Mouse (Mus musculus) forebrain, postnatal 0 days (tissue): ENCODE results near the gene Ncor1. TPM values are rescaled to one million over a fixed set of nuclear protein-coding genes. Genes with fewer than 3 reads are reported as not detected.

Experiments
- ATAC-seq: fragments of 200-750 bp; cut with Nextera tagmentation; 2 replicates; pipeline ENCODE4 v1.8.0; 2017; ENCODE audit warnings: mild to moderate bottlenecking, moderate library complexity
- DNase-seq: peaks from one replicate; pipeline ENCODE4 v3.0.0-alpha.2; 2015
- H3K27ac ChIP-seq: fragments of 300-500 bp; sonication (generic); 2 replicates; pipeline ENCODE4 v1.5.1; 2014; ENCODE audit warnings: low read depth, mild to moderate bottlenecking, antibody characterized with exemption, low read length, moderate library complexity, mixed read lengths
- H3K27me3 ChIP-seq: fragments of 300-500 bp; sonication (generic); 2 replicates; pipeline ENCODE4 v1.6.1; 2014; ENCODE audit warnings: mild to moderate bottlenecking, low read length, mixed read lengths; ENCODE audit not compliant: insufficient read depth
- H3K36me3 ChIP-seq: fragments of 300-500 bp; sonication (generic); 2 replicates; pipeline ENCODE4 v1.6.1; 2014; ENCODE audit warnings: mild to moderate bottlenecking, moderate library complexity; ENCODE audit not compliant: insufficient read depth
- H3K4me1 ChIP-seq: fragments of 300-500 bp; sonication (generic); 2 replicates; pipeline ENCODE4 v1.6.1; 2014; ENCODE audit warnings: antibody characterized with exemption; ENCODE audit not compliant: insufficient read depth
- H3K4me2 ChIP-seq: fragments of 300-500 bp; sonication (generic); 2 replicates; pipeline ENCODE4 v1.6.1; 2014; ENCODE audit warnings: low read depth, mild to moderate bottlenecking, moderate library complexity
- H3K4me3 ChIP-seq: fragments of 300-500 bp; sonication (generic); 2 replicates; pipeline ENCODE4 v1.5.1; 2014; ENCODE audit warnings: low read depth, low read length, mixed read lengths
- H3K9ac ChIP-seq: fragments of 300-500 bp; sonication (generic); 2 replicates; pipeline ENCODE4 v1.6.1; 2014; ENCODE audit warnings: mild to moderate bottlenecking
- H3K9me3 ChIP-seq: fragments of 300-500 bp; sonication (generic); 2 replicates; pipeline ENCODE4 v1.6.1; 2016; ENCODE audit warnings: low read length
- CTCF ChIP-seq: sonication (generic); IDR thresholded peaks from 2 replicates; pipeline ENCODE4 v1.5.1; 2016; ENCODE audit warnings: antibody characterized with exemption, control low read depth, low read depth
- WGBS: fragments of 180-500 bp; shearing (Covaris S2); extraction: QIAGEN DNeasy Blood & Tissue Kit; methylation state at CpG from one replicate; pipeline ENCODE4 v1.1.7; 2014; 5-methylcytosine and 5-hydroxymethylcytosine counted together
- polyA plus RNA-seq: library from polyadenylated mRNA; unstranded; fragments of >200 nt; fragmentation: Nextera tagmentation; extraction: Ambion mirVana; gene quantifications from 2 replicates; pipeline ENCODE4 v1.2.1, GENCODE M21; 2015
- total RNA-seq: library from RNA; depleted of rRNA; stranded (reverse); fragments of >200 nt; gene quantifications from 2 replicates; pipeline ENCODE4 v1.2.3, GENCODE M21; 2014

The Ncor1 gene
- total and polyA plus RNA-seq, 2 experiments from 2014 or later = 122 to 153 TPM

GRCm38 (mm10) chr11:62369924-62370323 lies 88.4 kb downstream of the Ncor1 start:
- TF ChIP-seq CTCF = no peak
- H3K27ac ChIP-seq = no peak overlapping the region
- no peak for ATAC-seq
- no peaks in the 10 kb centered on the region for H3K27me3 ChIP-seq
- no peak overlapping the region for H3K4me3 ChIP-seq
- no peak overlapping the region for H3K4me2 ChIP-seq
- no peak overlapping the region for H3K9ac ChIP-seq
- H3K36me3 ChIP-seq = peaks cover 45% of the 10 kb centered on the region
- no peaks in the 10 kb centered on the region for H3K4me1 ChIP-seq
- no peak for DNase-seq
- no peaks in the 10 kb centered on the region for H3K9me3 ChIP-seq

DNA sequence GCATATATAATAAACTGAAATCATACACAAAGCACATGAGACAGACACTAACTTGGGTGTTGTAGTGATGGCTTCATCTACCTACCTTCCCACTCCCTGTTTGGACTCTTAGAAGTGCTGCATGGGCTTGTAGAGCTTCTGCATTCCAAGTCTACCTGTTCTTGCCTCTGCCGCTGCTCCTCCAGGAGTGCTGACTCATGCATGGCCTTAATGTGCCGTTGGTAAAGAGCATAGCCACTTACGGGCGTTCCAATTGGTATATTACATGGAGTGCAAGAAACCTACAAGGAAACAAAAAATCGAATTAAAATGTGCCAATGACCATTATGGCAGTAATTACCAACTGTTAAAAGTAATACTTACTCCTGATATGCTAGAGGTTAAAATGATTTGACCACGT lies 91.5 kb downstream of the Ncor1 start:
- TF ChIP-seq CTCF = no peak
- Histone ChIP-seq H3K9me3 (no peaks in the 10 kb centered on the region), H3K27ac (no peak overlapping the region), H3K36me3 (peaks cover 28% of the 10 kb centered on the region), H3K4me2 (no peak overlapping the region), H3K27me3 (no peaks in the 10 kb centered on the region), H3K4me1 (no peaks in the 10 kb centered on the region), H3K4me3 (no peak overlapping the region), H3K9ac (no peak overlapping the region)
- DNase-seq (no peak), ATAC-seq (no peak)
- WGBS = 89% methylated on average over 6 of the region's 6 CpGs

DNA sequence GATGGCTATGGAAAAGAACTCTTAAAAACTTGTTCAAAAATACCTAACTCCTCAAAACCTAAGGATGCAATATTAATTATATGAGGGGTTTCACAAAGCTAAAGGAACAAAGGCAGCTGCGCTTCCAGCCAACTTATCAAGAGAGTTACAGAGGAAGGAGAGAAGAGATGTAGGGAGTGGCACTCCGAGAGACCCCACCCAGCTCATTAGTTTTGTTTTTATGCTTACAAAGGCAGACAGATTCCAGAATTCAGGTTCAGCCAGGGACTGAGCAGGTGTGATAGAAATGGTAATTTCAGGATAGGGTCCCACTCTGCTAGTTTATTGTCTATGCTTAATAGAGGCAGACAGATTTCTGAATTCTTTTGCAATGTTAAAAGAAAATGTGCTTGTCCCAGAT lies 103.1 kb downstream of the Ncor1 start:
- DNase-seq = no peak
- Histone ChIP-seq H3K4me3 (no peak overlapping the region), H3K9ac (no peak overlapping the region), H3K4me2 (no peak overlapping the region), H3K4me1 (no peaks in the 10 kb centered on the region), H3K9me3 (no peaks in the 10 kb centered on the region), H3K36me3 (peaks cover 49% of the 10 kb centered on the region), H3K27ac (no peak overlapping the region), H3K27me3 (no peaks in the 10 kb centered on the region)
- no peak for ATAC-seq
- WGBS = 89% methylated on average over 2 of the region's 2 CpGs
- TF ChIP-seq CTCF = no peak

GRCm38 (mm10) chr11:62351948-62352347 lies 106.4 kb downstream of the Ncor1 start:
- Histone ChIP-seq H3K9me3 (no peaks in the 10 kb centered on the region), H3K4me2 (no peak overlapping the region), H3K27ac (no peak overlapping the region), H3K4me3 (no peak overlapping the region), H3K27me3 (no peaks in the 10 kb centered on the region), H3K36me3 (peaks cover 64% of the 10 kb centered on the region), H3K4me1 (no peaks in the 10 kb centered on the region), H3K9ac (no peak overlapping the region)
- no peak for TF ChIP-seq CTCF
- no peak for ATAC-seq
- 88% methylated on average over 4 of the region's 4 CpGs for WGBS
- no peak for DNase-seq

DNA sequence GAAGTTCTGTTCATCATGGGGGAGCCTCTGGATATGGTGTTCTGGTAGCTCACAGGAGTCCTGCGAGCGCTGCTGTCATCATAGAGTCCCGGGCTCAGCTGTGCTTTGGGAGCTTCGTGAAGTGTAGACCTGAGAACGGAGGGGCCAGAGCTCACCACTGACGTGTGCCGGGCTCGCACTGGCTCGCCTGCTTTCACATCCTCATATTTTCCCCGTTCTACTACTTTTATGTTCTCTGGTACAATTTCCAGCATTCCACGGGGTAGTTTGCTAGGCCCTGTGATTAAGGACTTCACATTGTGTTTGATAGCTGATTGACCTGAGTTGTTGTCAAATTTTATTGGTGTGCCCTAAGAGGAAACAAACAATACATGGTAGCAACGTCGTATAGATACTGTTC lies 115.3 kb downstream of the Ncor1 start:
- Histone ChIP-seq H3K4me1 (no peaks in the 10 kb centered on the region), H3K9me3 (no peaks in the 10 kb centered on the region), H3K27ac (no peak overlapping the region), H3K36me3 (peaks cover 44% of the 10 kb centered on the region), H3K4me3 (no peak overlapping the region), H3K27me3 (no peaks in the 10 kb centered on the region), H3K4me2 (no peak overlapping the region), H3K9ac (no peak overlapping the region)
- 97% methylated on average over 13 of the region's 13 CpGs for whole genome bisulfite sequencing
- DNase-seq = no peak
- no peak for TF ChIP-seq CTCF
- no peak for ATAC-seq

GRCm38 (mm10) chr11:62332228-62332627 lies 126.1 kb downstream of the Ncor1 start:
- TF ChIP-seq CTCF = no peak
- Histone ChIP-seq H3K4me3 (no peak overlapping the region), H3K9ac (no peak overlapping the region), H3K9me3 (no peaks in the 10 kb centered on the region), H3K4me2 (no peak overlapping the region), H3K4me1 (no peaks in the 10 kb centered on the region), H3K36me3 (peaks cover 88% of the 10 kb centered on the region), H3K27me3 (no peaks in the 10 kb centered on the region), H3K27ac (no peak overlapping the region)
- DNase-seq (no peak), ATAC-seq (no peak)
- WGBS = 78% methylated on average over 4 of the region's 4 CpGs

DNA sequence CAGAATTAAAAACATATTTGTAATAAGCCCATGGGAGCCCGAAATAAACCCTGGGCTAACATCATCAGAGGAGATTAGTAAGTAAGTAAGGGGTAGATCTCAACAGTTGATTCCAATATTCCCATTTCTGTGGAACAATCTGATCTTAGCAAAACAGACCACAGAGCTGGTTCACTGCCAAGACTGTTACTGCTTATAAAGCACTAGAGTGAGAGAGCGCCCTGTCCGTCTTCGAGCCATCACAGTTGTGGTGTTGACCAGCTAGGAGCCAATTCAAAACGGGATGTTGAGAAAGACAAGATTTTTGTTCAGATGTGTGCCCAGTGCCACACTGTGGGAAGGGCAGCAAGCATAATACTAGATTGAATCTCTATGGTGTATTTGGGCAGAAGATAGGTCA lies 127.2 kb downstream of the Ncor1 start:
- Histone ChIP-seq H3K4me2 (no peak overlapping the region), H3K36me3 (peaks cover 88% of the 10 kb centered on the region), H3K4me1 (no peaks in the 10 kb centered on the region), H3K27ac (no peak overlapping the region), H3K9me3 (no peaks in the 10 kb centered on the region), H3K9ac (no peak overlapping the region), H3K4me3 (no peak overlapping the region), H3K27me3 (no peaks in the 10 kb centered on the region)
- WGBS = 83% methylated on average over 5 of the region's 5 CpGs
- DNase-seq (no peak), ATAC-seq (no peak)
- TF ChIP-seq CTCF = no peak

DNA sequence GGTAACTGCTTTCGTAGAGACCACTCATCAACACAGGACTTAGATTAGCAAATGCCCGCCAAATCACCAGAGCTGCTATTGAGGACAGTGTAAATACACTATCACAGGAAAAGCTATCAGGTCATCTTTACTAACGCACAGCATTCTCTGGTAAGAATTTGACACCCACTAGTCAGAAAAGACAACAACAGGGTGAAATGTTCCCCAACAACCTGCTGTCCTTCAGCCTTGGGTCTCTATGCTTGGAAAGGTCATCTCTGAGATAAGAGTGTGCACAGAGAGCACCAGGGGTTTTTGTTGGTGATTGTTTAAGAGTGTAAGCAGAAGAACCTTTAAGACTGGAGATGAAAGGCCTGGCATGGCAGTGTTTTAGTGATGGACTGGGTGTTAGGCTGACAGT lies 134.7 kb downstream of the Ncor1 start:
- H3K9ac ChIP-seq = no peak overlapping the region
- H3K9me3 ChIP-seq = no peaks in the 10 kb centered on the region
- H3K4me3 ChIP-seq = no peak overlapping the region
- no peak overlapping the region for H3K27ac ChIP-seq
- peaks cover 72% of the 10 kb centered on the region for H3K36me3 ChIP-seq
- no peaks in the 10 kb centered on the region for H3K4me1 ChIP-seq
- WGBS = 94% methylated on average over 3 of the region's 3 CpGs
- no peak overlapping the region for H3K4me2 ChIP-seq
- H3K27me3 ChIP-seq = no peaks in the 10 kb centered on the region
- TF ChIP-seq CTCF = no peak
- no peak for DNase-seq
- ATAC-seq = no peak
